Mouse (Mus musculus): Measurements from ENCODE around the gene Sox8.

DNA sequence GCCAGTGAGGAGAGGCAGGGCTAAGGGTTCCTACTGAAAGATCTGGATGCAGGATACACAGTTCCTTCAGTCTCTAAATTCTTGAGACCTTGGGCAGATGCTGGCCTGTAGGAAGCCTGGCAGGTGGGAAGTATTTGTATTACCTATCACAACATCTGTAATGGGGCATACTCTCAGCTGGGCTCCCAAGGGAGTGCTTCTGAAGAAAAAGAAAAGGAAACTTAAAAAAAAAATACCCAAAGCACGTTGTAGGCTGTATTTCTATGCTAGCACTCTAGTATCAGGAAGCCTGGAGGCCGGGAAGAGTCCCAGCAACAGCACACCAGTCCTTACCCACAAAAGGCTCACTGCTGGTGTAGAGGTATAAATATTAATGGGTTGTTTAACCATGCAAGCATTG lies 7.2 kb upstream of the Sox8 start:
- no peak for TF ChIP-seq ZC3H11A (IDR thresholded peaks at IDR 0.05; ENCODE audit: borderline replicate concordance, low read depth, low read length)
- no peak for TF ChIP-seq CHD2 (IDR thresholded peaks at IDR 0.05; ENCODE audit: low read depth, low read length)

Data from ES-E14 (cell line).